Mouse (Mus musculus): ENCODE data around the gene Ppil4. TPM values are rescaled to one million over a fixed set of nuclear protein-coding genes. Genes with fewer than 3 reads are reported as not detected.
"Not testable (repeated sequence)": the region's sequence is repeated elsewhere in the genome, so short reads cannot be mapped to it uniquely, and the experiment has no call there.

Gene Ppil4
- polyA plus RNA-seq (2016; fragmentation: Nextera tagmentation; extraction: Ambion mirVana), result 30.9 and 40.5 TPM in 2 replicates

GRCm38 (mm10) chr10:7792751-7793385, at the start of gene Ppil4, which contains the start of gene Ginm1:
TSS of gene Ppil4 (plus strand) at chr10:7792891.
TSS of gene Ginm1 (minus strand) at chr10:7792824.
- 2% methylated on average over 52 of the region's 52 CpGs for WGBS
- Histone ChIP-seq H3K4me1 (replicated peaks) (peaks cover 16% of the 10 kb centered on the region), H3K4me3 (peak within 1 kb of the TSS; percentile 87), H3K36me3 (peaks cover 45% of the 10 kb centered on the region), H3K27ac (peak within 1 kb of the TSS; percentile 94), H3K9me3 (no peaks in the 10 kb centered on the region), H3K27me3 (ENCODE audit: insufficient read depth, poor library complexity, severe bottlenecking) (no peaks in the 10 kb centered on the region)
- DNase-seq (ENCODE audit: low spot score), result peak; percentile 87

DNA sequence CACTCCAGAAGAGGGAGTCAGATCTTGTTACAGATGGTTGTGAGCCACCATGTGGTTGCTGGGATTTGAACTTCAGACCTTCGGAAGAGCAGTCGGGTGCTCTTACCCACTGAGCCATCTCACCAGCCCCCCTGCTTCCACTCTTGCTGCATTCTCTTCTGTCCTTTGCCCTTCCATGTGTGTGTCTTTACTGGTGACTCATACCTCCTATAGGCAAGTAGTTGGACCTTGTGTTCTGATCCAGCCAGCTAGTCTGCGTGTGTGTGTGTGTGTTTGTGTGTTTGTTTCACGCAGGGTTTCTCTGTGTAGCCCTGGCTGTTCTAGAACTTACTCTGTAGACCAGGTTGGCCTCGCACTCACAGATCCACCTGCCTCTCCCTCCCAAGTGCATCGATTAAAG, 47.2 kb upstream of the Ppil4 start:
- not testable (repeated sequence) for H3K27me3 ChIP-seq (ENCODE audit: insufficient read depth, poor library complexity, severe bottlenecking); H3K4me1 ChIP-seq (replicated peaks); H3K9me3 ChIP-seq; H3K27ac ChIP-seq; H3K4me3 ChIP-seq; DNase-seq (ENCODE audit: low spot score)
- H3K36me3 ChIP-seq, result peaks cover 83% of the 10 kb centered on the region
- WGBS, result 96% methylated on average over 6 of the region's 6 CpGs

GRCm38 (mm10) chr10:7748752-7749151, 43.9 kb upstream of the Ppil4 start:
- Histone ChIP-seq H3K27ac (no peak overlapping the region), H3K27me3 (ENCODE audit: insufficient read depth, poor library complexity, severe bottlenecking) (no peaks in the 10 kb centered on the region), H3K36me3 (peaks cover 84% of the 10 kb centered on the region), H3K4me3 (no peak overlapping the region), H3K9me3 (no peaks in the 10 kb centered on the region), H3K4me1 (replicated peaks) (no peaks in the 10 kb centered on the region)
- no peak for DNase-seq (ENCODE audit: low spot score)
- 90% methylated on average over 6 of the region's 6 CpGs for whole genome bisulfite sequencing

GRCm38 (mm10) chr10:7757544-7757943, 35.1 kb upstream of the Ppil4 start:
- Histone ChIP-seq H3K4me1 (replicated peaks) (no peaks in the 10 kb centered on the region), H3K4me3 (no peak overlapping the region), H3K27ac (no peak overlapping the region), H3K36me3 (peaks cover 96% of the 10 kb centered on the region), H3K27me3 (ENCODE audit: insufficient read depth, poor library complexity, severe bottlenecking) (no peaks in the 10 kb centered on the region), H3K9me3 (no peaks in the 10 kb centered on the region)
- WGBS, result 93% methylated on average over 2 of the region's 2 CpGs
- DNase-seq (ENCODE audit: low spot score), result no peak

GRCm38 (mm10) chr10:7772346-7772745, 20.3 kb upstream of the Ppil4 start:
- WGBS, result 99% methylated on average over 4 of the region's 4 CpGs
- Histone ChIP-seq H3K9me3 (0 out of 2 replicates have a peak, but pooled peaks cover 2% of the 10 kb centered on the region), H3K4me3 (no peak overlapping the region), H3K27ac (no peak overlapping the region), H3K36me3 (peaks cover 97% of the 10 kb centered on the region), H3K27me3 (ENCODE audit: insufficient read depth, poor library complexity, severe bottlenecking) (no peaks in the 10 kb centered on the region), H3K4me1 (replicated peaks) (no peaks in the 10 kb centered on the region)
- no peak for DNase-seq (ENCODE audit: low spot score)

DNA sequence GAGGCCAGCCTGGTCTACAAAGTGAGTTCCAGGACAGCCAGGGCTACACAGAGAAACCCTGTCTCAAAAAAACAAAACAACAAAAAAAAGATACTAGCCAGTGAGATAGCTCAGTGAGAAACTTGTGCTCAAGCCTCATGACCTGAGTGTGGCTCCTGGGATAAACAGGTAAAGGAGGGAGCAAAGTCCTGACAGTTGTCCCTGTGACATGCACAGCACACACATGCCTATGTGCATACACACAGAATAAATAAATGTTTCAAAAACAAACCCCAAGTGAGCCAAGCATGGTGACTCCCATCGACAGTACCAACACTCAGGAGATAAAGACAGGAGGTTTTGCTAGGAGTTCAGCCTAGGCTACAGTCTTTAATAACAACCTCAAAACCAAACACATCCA, 19.9 kb upstream of the Ppil4 start:
- DNase-seq (ENCODE audit: low spot score), result no peak
- no peaks in the 10 kb centered on the region for H3K4me1 ChIP-seq (replicated peaks)
- no peaks in the 10 kb centered on the region for H3K27me3 ChIP-seq (ENCODE audit: insufficient read depth, poor library complexity, severe bottlenecking)
- H3K4me3 ChIP-seq, result no peak overlapping the region
- H3K9me3 ChIP-seq, result 0 out of 2 replicates have a peak, but pooled peaks cover 2% of the 10 kb centered on the region
- H3K27ac ChIP-seq, result no peak overlapping the region
- WGBS, result 95% methylated on average over 1 of the region's 1 CpGs
- H3K36me3 ChIP-seq, result peaks cover 95% of the 10 kb centered on the region

DNA sequence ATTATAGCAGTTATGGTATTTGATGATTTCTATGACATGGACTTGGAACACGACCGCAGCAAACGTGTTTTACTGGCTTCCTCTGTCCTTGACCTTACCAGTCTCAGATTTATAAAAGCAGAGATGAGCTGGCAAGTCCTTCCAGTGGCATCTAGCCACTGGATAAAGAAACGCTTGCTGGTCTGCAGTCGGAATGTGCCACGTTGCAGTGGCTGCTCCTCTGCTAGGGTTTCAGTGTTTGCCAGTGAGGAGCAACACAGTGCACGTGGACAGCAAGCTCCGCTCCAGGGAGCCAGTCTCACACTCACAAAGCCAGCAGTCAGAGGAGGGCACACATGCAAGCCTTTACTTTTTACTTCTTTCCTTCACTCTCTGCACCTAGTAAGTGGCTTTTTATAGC, 17.3 kb upstream of the Ppil4 start:
- peaks cover 11% of the 10 kb centered on the region for H3K4me1 ChIP-seq (replicated peaks)
- H3K27me3 ChIP-seq (ENCODE audit: insufficient read depth, poor library complexity, severe bottlenecking), result no peaks in the 10 kb centered on the region
- no peak for DNase-seq (ENCODE audit: low spot score)
- no peak overlapping the region for H3K4me3 ChIP-seq
- H3K9me3 ChIP-seq, result 0 out of 2 replicates have a peak, but pooled peaks cover 2% of the 10 kb centered on the region
- H3K27ac ChIP-seq, result no peak overlapping the region
- peaks cover 84% of the 10 kb centered on the region for H3K36me3 ChIP-seq
- 94% methylated on average over 8 of the region's 8 CpGs for WGBS

DNA sequence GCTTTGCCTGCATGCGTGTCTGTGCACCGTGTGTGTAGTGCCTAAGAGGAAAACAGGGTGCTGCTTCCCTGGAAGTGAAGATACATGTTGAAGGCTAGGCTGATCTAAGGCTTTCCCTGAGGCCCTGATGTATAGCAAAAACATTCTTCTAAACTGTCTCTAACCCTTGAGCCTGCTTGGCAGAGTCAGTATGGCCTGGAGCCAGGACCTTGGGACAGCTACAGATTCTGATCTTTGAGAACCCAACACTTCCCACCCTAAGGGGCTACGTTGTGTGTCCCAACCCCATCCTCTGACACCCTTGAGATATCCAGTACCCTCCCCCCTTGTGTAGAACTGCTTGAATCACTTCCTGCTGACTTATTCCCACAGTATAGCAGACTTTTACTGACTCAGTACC, 14.3 kb upstream of the Ppil4 start:
- H3K4me3 ChIP-seq, result no peak overlapping the region
- no peak overlapping the region for H3K27ac ChIP-seq
- WGBS, result 94% methylated on average over 3 of the region's 3 CpGs
- no peak for DNase-seq (ENCODE audit: low spot score)
- H3K4me1 ChIP-seq (replicated peaks), result peaks cover 11% of the 10 kb centered on the region
- no peaks in the 10 kb centered on the region for H3K27me3 ChIP-seq (ENCODE audit: insufficient read depth, poor library complexity, severe bottlenecking)
- H3K36me3 ChIP-seq, result peaks cover 55% of the 10 kb centered on the region
- H3K9me3 ChIP-seq, result 0 out of 2 replicates have a peak, but pooled peaks cover 2% of the 10 kb centered on the region

DNA sequence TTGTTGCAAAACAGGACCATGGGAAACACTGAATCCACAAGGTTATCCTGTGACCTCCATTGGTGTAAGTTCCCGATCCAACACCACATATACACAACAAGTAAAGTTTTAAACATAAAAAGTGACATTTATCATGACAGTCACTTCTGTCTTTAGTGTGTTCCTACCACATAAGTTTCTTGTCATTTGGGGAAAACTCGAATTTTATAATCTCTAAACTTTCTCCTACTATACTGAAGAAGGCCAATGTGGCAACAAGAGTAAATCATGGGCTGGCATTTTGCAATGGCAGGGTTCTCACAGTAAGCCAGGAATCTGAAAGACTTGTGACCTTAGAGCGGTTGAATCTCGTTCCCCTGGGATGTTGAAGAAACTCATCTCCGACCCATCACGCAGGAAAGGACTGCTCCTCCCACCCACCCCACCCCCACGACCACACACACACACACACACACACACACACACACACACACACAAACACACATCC, 12.9 kb upstream of the Ppil4 start:
- DNase-seq (ENCODE audit: low spot score), result no peak
- Histone ChIP-seq H3K27ac (peak overlapping the region; percentile 93), H3K27me3 (ENCODE audit: insufficient read depth, poor library complexity, severe bottlenecking) (no peaks in the 10 kb centered on the region), H3K9me3 (no peaks in the 10 kb centered on the region), H3K36me3 (peaks cover 40% of the 10 kb centered on the region), H3K4me1 (replicated peaks) (peaks cover 11% of the 10 kb centered on the region), H3K4me3 (peak overlapping the region; percentile 95)
- 22% methylated on average over 7 of the region's 7 CpGs for WGBS

- WGBS, result under 1% methylated on average over 66 of the region's 77 CpGs
- DNase-seq (ENCODE audit: low spot score), result peak; percentile 92
- Histone ChIP-seq H3K9me3 (no peaks in the 10 kb centered on the region), H3K27ac (peak overlapping the region; percentile 93), H3K27me3 (ENCODE audit: insufficient read depth, poor library complexity, severe bottlenecking) (no peaks in the 10 kb centered on the region), H3K4me1 (replicated peaks) (peaks cover 11% of the 10 kb centered on the region), H3K36me3 (peaks cover 33% of the 10 kb centered on the region), H3K4me3 (peak overlapping the region; percentile 95)
These were observed 12.2 kb upstream of the Ppil4 start for GRCm38 (mm10) chr10:7780238-7781176.

DNA sequence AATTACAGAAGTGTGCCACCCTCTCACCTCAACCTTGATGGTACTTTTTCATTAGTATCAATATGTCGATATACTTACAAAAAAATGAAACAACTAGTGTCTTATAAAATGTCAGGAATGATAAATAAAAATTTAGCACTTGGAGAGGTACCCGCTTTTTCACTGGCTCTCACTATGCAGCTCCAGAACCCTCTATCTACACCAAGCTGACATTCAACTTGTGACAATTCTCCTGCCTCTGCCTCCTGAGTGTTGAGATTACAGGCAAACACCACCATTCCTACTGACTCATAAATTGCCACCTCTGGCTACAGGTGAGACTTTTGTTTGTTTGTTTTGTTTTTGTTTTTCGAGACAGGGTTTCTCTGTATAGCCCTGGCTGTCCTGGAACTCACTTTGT, 11.5 kb upstream of the Ppil4 start:
- peak overlapping the region; percentile 95 for H3K4me3 ChIP-seq
- no peaks in the 10 kb centered on the region for H3K9me3 ChIP-seq
- peak overlapping the region; percentile 93 for H3K27ac ChIP-seq
- 55% methylated on average over 3 of the region's 3 CpGs for WGBS
- peaks cover 26% of the 10 kb centered on the region for H3K36me3 ChIP-seq
- DNase-seq (ENCODE audit: low spot score), result no peak
- H3K27me3 ChIP-seq (ENCODE audit: insufficient read depth, poor library complexity, severe bottlenecking), result no peaks in the 10 kb centered on the region
- H3K4me1 ChIP-seq (replicated peaks), result peaks cover 11% of the 10 kb centered on the region

GRCm38 (mm10) chr10:7787319-7787718, 5.4 kb upstream of the Ppil4 start:
- WGBS, result 53% methylated on average over 2 of the region's 2 CpGs
- no peak overlapping the region for H3K27ac ChIP-seq
- H3K4me1 ChIP-seq (replicated peaks), result peaks cover 6% of the 10 kb centered on the region; the same call in 1 of the 2 replicates
- no peak for DNase-seq (ENCODE audit: low spot score)
- H3K27me3 ChIP-seq (ENCODE audit: insufficient read depth, poor library complexity, severe bottlenecking), result no peaks in the 10 kb centered on the region
- no peaks in the 10 kb centered on the region for H3K9me3 ChIP-seq
- no peak overlapping the region for H3K4me3 ChIP-seq
- peaks cover 21% of the 10 kb centered on the region for H3K36me3 ChIP-seq

Data from hindbrain, embryonic 10.5 days (tissue).